Mouse (Mus musculus): ENCODE data around the gene Gm26620.

Gm26620 gene

GRCm38 (mm10) chr1:170908341-170908740 lies 23.5 kb downstream of the Gm26620 start:
- H3K36me3 ChIP-seq (ENCODE audit: insufficient read depth, low read length) = no peaks in the 10 kb centered on the region
- H3K4me3 ChIP-seq (replicated peaks; ENCODE audit: low read length) = peak overlapping the region; percentile 76
- H3K4me1 ChIP-seq (replicated peaks; ENCODE audit: low read depth, low read length) = peaks cover 15% of the 10 kb centered on the region; the same call in 1 of the 2 replicates
- no peak for TF ChIP-seq NANOG (IDR thresholded peaks at IDR 0.05; ENCODE audit: borderline replicate concordance, low read length)
- no peak for TF ChIP-seq CTCF (conservative IDR thresholded peaks at IDR 0.05; ENCODE audit: low read length)
- TF ChIP-seq POU5F1 (IDR thresholded peaks at IDR 0.05; ENCODE audit: borderline replicate concordance, low read length) = no peak
- no peaks in the 10 kb centered on the region for H3K9me3 ChIP-seq (ENCODE audit: low read length)
- H3K27me3 ChIP-seq (ENCODE audit: insufficient read depth, low read length) = peaks cover 37% of the 10 kb centered on the region

GRCm38 (mm10) chr1:170911907-170912660 lies 27.2 kb downstream of the Gm26620 start:
- H3K9me3 ChIP-seq (ENCODE audit: low read length) = peaks cover 5% of the 10 kb centered on the region
- TF ChIP-seq POU5F1 (IDR thresholded peaks at IDR 0.05; ENCODE audit: borderline replicate concordance, low read length) = no peak
- no peak for TF ChIP-seq NANOG (IDR thresholded peaks at IDR 0.05; ENCODE audit: borderline replicate concordance, low read length)
- TF ChIP-seq CTCF (conservative IDR thresholded peaks at IDR 0.05; ENCODE audit: low read length) = no peak

GRCm38 (mm10) chr1:170912891-170913615 lies 28.2 kb downstream of the Gm26620 start, which contains the start of gene Fcrlb:
Gene Fcrlb, minus strand, starts transcription at chr1:170912941.
- peaks cover 7% of the 10 kb centered on the region; the same call in 1 of the 2 replicates for H3K4me1 ChIP-seq (replicated peaks; ENCODE audit: low read depth, low read length)
- no peak within 1 kb of the TSS for H3K4me3 ChIP-seq (replicated peaks; ENCODE audit: low read length)
- H3K36me3 ChIP-seq (ENCODE audit: insufficient read depth, low read length) = no peaks in the 10 kb centered on the region
- peaks cover 5% of the 10 kb centered on the region for H3K9me3 ChIP-seq (ENCODE audit: low read length)
- TF ChIP-seq POU5F1 (IDR thresholded peaks at IDR 0.05; ENCODE audit: borderline replicate concordance, low read length) (no peak), CTCF (conservative IDR thresholded peaks at IDR 0.05; ENCODE audit: low read length) (no peak), NANOG (IDR thresholded peaks at IDR 0.05; ENCODE audit: borderline replicate concordance, low read length) (no peak)
- peaks cover 24% of the 10 kb centered on the region for H3K27me3 ChIP-seq (ENCODE audit: insufficient read depth, low read length)

More at GRCm38 (mm10) chr1:170911907-170912660, 27.2 kb downstream of the Gm26620 start:
- Histone ChIP-seq H3K36me3 (ENCODE audit: insufficient read depth, low read length) (no peaks in the 10 kb centered on the region), H3K4me3 (replicated peaks; ENCODE audit: low read length) (no peak overlapping the region), H3K27me3 (ENCODE audit: insufficient read depth, low read length) (peaks cover 33% of the 10 kb centered on the region), H3K4me1 (replicated peaks; ENCODE audit: low read depth, low read length) (peaks cover 13% of the 10 kb centered on the region; the same call in 1 of the 2 replicates)

- TF ChIP-seq POU5F1 (IDR thresholded peaks at IDR 0.05; ENCODE audit: borderline replicate concordance, low read length) (no peak), NANOG (IDR thresholded peaks at IDR 0.05; ENCODE audit: borderline replicate concordance, low read length) (no peak), CTCF (conservative IDR thresholded peaks at IDR 0.05; ENCODE audit: low read length) (no peak)
- Histone ChIP-seq H3K4me1 (replicated peaks; ENCODE audit: low read depth, low read length) (no peaks in the 10 kb centered on the region), H3K9me3 (ENCODE audit: low read length) (peaks cover 8% of the 10 kb centered on the region), H3K27me3 (ENCODE audit: insufficient read depth, low read length) (peaks cover 17% of the 10 kb centered on the region), H3K36me3 (ENCODE audit: insufficient read depth, low read length) (no peaks in the 10 kb centered on the region), H3K4me3 (replicated peaks; ENCODE audit: low read length) (no peak overlapping the region)
Observed at GRCm38 (mm10) chr1:170915657-170916056, 30.8 kb downstream of the Gm26620 start.

- H3K4me3 ChIP-seq (replicated peaks; ENCODE audit: low read length) = no peak overlapping the region
- no peak for TF ChIP-seq CTCF (conservative IDR thresholded peaks at IDR 0.05; ENCODE audit: low read length)
- no peak for TF ChIP-seq POU5F1 (IDR thresholded peaks at IDR 0.05; ENCODE audit: borderline replicate concordance, low read length)
- TF ChIP-seq NANOG (IDR thresholded peaks at IDR 0.05; ENCODE audit: borderline replicate concordance, low read length) = no peak
Observed at GRCm38 (mm10) chr1:170919308-170919707, 34.4 kb downstream of the Gm26620 start.

GRCm38 (mm10) chr1:170924485-170924884 lies 39.6 kb downstream of the Gm26620 start:
- Histone ChIP-seq H3K4me1 (replicated peaks; ENCODE audit: low read depth, low read length) (no peaks in the 10 kb centered on the region), H3K36me3 (ENCODE audit: insufficient read depth, low read length) (no peaks in the 10 kb centered on the region), H3K27me3 (ENCODE audit: insufficient read depth, low read length) (peaks cover 13% of the 10 kb centered on the region), H3K9me3 (ENCODE audit: low read length) (peaks cover 3% of the 10 kb centered on the region; the same call in 1 of the 2 replicates), H3K4me3 (replicated peaks; ENCODE audit: low read length) (no peak overlapping the region)
- TF ChIP-seq POU5F1 (IDR thresholded peaks at IDR 0.05; ENCODE audit: borderline replicate concordance, low read length) (no peak), NANOG (IDR thresholded peaks at IDR 0.05; ENCODE audit: borderline replicate concordance, low read length) (no peak), CTCF (conservative IDR thresholded peaks at IDR 0.05; ENCODE audit: low read length) (no peak)

More at GRCm38 (mm10) chr1:170919308-170919707, 34.4 kb downstream of the Gm26620 start:
- H3K27me3 ChIP-seq (ENCODE audit: insufficient read depth, low read length) = peaks cover 14% of the 10 kb centered on the region
- no peaks in the 10 kb centered on the region for H3K4me1 ChIP-seq (replicated peaks; ENCODE audit: low read depth, low read length)
- H3K36me3 ChIP-seq (ENCODE audit: insufficient read depth, low read length) = no peaks in the 10 kb centered on the region
- peaks cover 8% of the 10 kb centered on the region for H3K9me3 ChIP-seq (ENCODE audit: low read length)

GRCm38 (mm10) chr1:170926941-170927340 lies 42.1 kb downstream of the Gm26620 start:
- H3K4me3 ChIP-seq (replicated peaks; ENCODE audit: low read length) = no peak overlapping the region
- H3K9me3 ChIP-seq (ENCODE audit: low read length) = no peaks in the 10 kb centered on the region
- no peak for TF ChIP-seq CTCF (conservative IDR thresholded peaks at IDR 0.05; ENCODE audit: low read length)
- no peak for TF ChIP-seq POU5F1 (IDR thresholded peaks at IDR 0.05; ENCODE audit: borderline replicate concordance, low read length)
- TF ChIP-seq NANOG (IDR thresholded peaks at IDR 0.05; ENCODE audit: borderline replicate concordance, low read length) = no peak
- H3K36me3 ChIP-seq (ENCODE audit: insufficient read depth, low read length) = no peaks in the 10 kb centered on the region
- peaks cover 4% of the 10 kb centered on the region; the same call in 1 of the 2 replicates for H3K27me3 ChIP-seq (ENCODE audit: insufficient read depth, low read length)
- H3K4me1 ChIP-seq (replicated peaks; ENCODE audit: low read depth, low read length) = no peaks in the 10 kb centered on the region

- H3K27me3 ChIP-seq (ENCODE audit: insufficient read depth, low read length) = no peaks in the 10 kb centered on the region
- H3K4me1 ChIP-seq (replicated peaks; ENCODE audit: low read depth, low read length) = no peaks in the 10 kb centered on the region
- no peaks in the 10 kb centered on the region for H3K36me3 ChIP-seq (ENCODE audit: insufficient read depth, low read length)
- no peak within 1 kb of the TSS for H3K4me3 ChIP-seq (replicated peaks; ENCODE audit: low read length)
- H3K9me3 ChIP-seq (ENCODE audit: low read length) = no peaks in the 10 kb centered on the region
- TF ChIP-seq NANOG (IDR thresholded peaks at IDR 0.05; ENCODE audit: borderline replicate concordance, low read length) (no peak), CTCF (conservative IDR thresholded peaks at IDR 0.05; ENCODE audit: low read length) (no peak), POU5F1 (IDR thresholded peaks at IDR 0.05; ENCODE audit: borderline replicate concordance, low read length) (no peak)
Observed at GRCm38 (mm10) chr1:170927378-170927777, 42.5 kb downstream of the Gm26620 start, which contains the start of gene Fcrla. Gene Fcrla, minus strand, starts transcription at chr1:170927583.

Measured in E14TG2a.4 (cell line).